Mouse (Mus musculus) hindbrain, postnatal 0 days (tissue): ENCODE data around the gene Fbxl5. TPM values are rescaled to one million over a fixed set of nuclear protein-coding genes. Genes with fewer than 3 reads are reported as not detected.

Source experiments
- ATAC-seq: fragments of 200-750 bp; cut with Nextera tagmentation; 2 replicates; pipeline ENCODE4 v1.8.0; 2017; ENCODE audit warnings: mild to moderate bottlenecking, moderate TSS enrichment, moderate library complexity
- DNase-seq: peaks from one replicate; pipeline ENCODE4 v3.0.0-alpha.2; 2015; ENCODE audit warnings: low spot score
- H3K27ac ChIP-seq: fragments of 300-500 bp; sonication (generic); 2 replicates; pipeline ENCODE4 v1.5.1; 2014; ENCODE audit warnings: mild to moderate bottlenecking
- H3K27me3 ChIP-seq: fragments of 300-500 bp; sonication (generic); 2 replicates; pipeline ENCODE4 v1.6.1; 2014; ENCODE audit warnings: low read length, mixed read lengths; ENCODE audit not compliant: insufficient read depth
- H3K36me3 ChIP-seq: fragments of 300-500 bp; sonication (generic); 2 replicates; pipeline ENCODE4 v1.6.1; 2014; ENCODE audit warnings: low read length, mixed read lengths; ENCODE audit not compliant: insufficient read depth
- H3K4me1 ChIP-seq: fragments of 300-500 bp; sonication (generic); 2 replicates; pipeline ENCODE4 v1.6.1; 2014; ENCODE audit warnings: antibody characterized with exemption, low read length, mixed read lengths; ENCODE audit not compliant: insufficient read depth
- H3K4me2 ChIP-seq: fragments of 300-500 bp; sonication (generic); 2 replicates; pipeline ENCODE4 v1.6.1; 2014; ENCODE audit warnings: low read depth, mild to moderate bottlenecking, low read length, moderate library complexity, mixed read lengths
- H3K4me3 ChIP-seq: fragments of 300-500 bp; sonication (generic); 2 replicates; pipeline ENCODE4 v1.5.1; 2014; ENCODE audit warnings: low read length
- H3K9ac ChIP-seq: fragments of 300-500 bp; sonication (generic); replicated peaks from 2 replicates; pipeline ENCODE4 v1.6.1; 2014; ENCODE audit warnings: mild to moderate bottlenecking, low read length, moderate library complexity, mixed read lengths
- H3K9me3 ChIP-seq: fragments of 300-500 bp; sonication (generic); 2 replicates; pipeline ENCODE4 v1.6.1; 2016; ENCODE audit warnings: low read length, mixed read lengths
- CTCF ChIP-seq: IDR thresholded peaks from 2 replicates; pipeline ENCODE4 v1.5.1; 2016; ENCODE audit warnings: antibody characterized with exemption, control low read depth, low read depth
- WGBS: fragments of 180-500 bp; shearing (Covaris S2); extraction: QIAGEN DNeasy Blood & Tissue Kit; methylation state at CpG from one replicate; pipeline ENCODE4 v1.1.7; 2014; 5-methylcytosine and 5-hydroxymethylcytosine counted together
- polyA plus RNA-seq: library from polyadenylated mRNA; unstranded; fragments of >200 nt; fragmentation: Nextera tagmentation; extraction: Ambion mirVana; gene quantifications from 2 replicates; pipeline ENCODE4 v1.2.1, GENCODE M21; 2015
- total RNA-seq: library from RNA; depleted of rRNA; stranded (reverse); fragments of >200 nt; gene quantifications from 2 replicates; pipeline ENCODE4 v1.2.3, GENCODE M21; 2014

Gene Fbxl5
- total and polyA plus RNA-seq, 2 experiments from 2014 or later: 74.7 to 88.1 TPM

- WGBS: 53% methylated on average over 1 of the region's 1 CpGs
- Histone ChIP-seq H3K4me3 (no peak overlapping the region), H3K27me3 (no peaks in the 10 kb centered on the region), H3K4me2 (no peak overlapping the region), H3K9ac (no peak overlapping the region), H3K4me1 (peaks cover 5% of the 10 kb centered on the region; the same call in 1 of the 2 replicates), H3K27ac (no peak overlapping the region), H3K36me3 (no peaks in the 10 kb centered on the region), H3K9me3 (no peaks in the 10 kb centered on the region)
- TF ChIP-seq CTCF: no peak
- ATAC-seq (no peak), DNase-seq (no peak)
These were observed 44.4 kb downstream of the Fbxl5 start for GRCm38 (mm10) chr5:43776993-43777392.

- ATAC-seq: no peak
- H3K27me3 ChIP-seq: no peaks in the 10 kb centered on the region
These were observed 45.0 kb downstream of the Fbxl5 start for GRCm38 (mm10) chr5:43776407-43776806.

GRCm38 (mm10) chr5:43771555-43771954 lies 49.9 kb downstream of the Fbxl5 start:
- no peak overlapping the region for H3K9ac ChIP-seq
- peaks cover 12% of the 10 kb centered on the region for H3K36me3 ChIP-seq
- H3K4me3 ChIP-seq: no peak overlapping the region
- ATAC-seq: no peak
- DNase-seq: no peak
- H3K9me3 ChIP-seq: no peaks in the 10 kb centered on the region
- no peak for TF ChIP-seq CTCF
- no peaks in the 10 kb centered on the region for H3K27me3 ChIP-seq
- H3K27ac ChIP-seq: no peak overlapping the region
- 89% methylated on average over 3 of the region's 3 CpGs for WGBS
- no peaks in the 10 kb centered on the region for H3K4me1 ChIP-seq
- no peak overlapping the region for H3K4me2 ChIP-seq

More at GRCm38 (mm10) chr5:43776407-43776806, 45.0 kb downstream of the Fbxl5 start:
- no peak overlapping the region for H3K4me2 ChIP-seq
- H3K4me3 ChIP-seq: no peak overlapping the region
- H3K27ac ChIP-seq: no peak overlapping the region
- peaks cover 5% of the 10 kb centered on the region; the same call in 1 of the 2 replicates for H3K4me1 ChIP-seq
- no peak overlapping the region for H3K9ac ChIP-seq
- DNase-seq: peak; percentile 7
- no peak for TF ChIP-seq CTCF
- H3K9me3 ChIP-seq: no peaks in the 10 kb centered on the region
- H3K36me3 ChIP-seq: no peaks in the 10 kb centered on the region

- Histone ChIP-seq H3K4me1 (no peaks in the 10 kb centered on the region), H3K4me2 (no peak overlapping the region), H3K4me3 (no peak overlapping the region), H3K27ac (no peak overlapping the region), H3K9me3 (no peaks in the 10 kb centered on the region), H3K36me3 (peaks cover 12% of the 10 kb centered on the region), H3K9ac (no peak overlapping the region), H3K27me3 (no peaks in the 10 kb centered on the region)
- ATAC-seq: no peak
- DNase-seq: no peak
- WGBS: 86% methylated on average over 3 of the region's 3 CpGs
- no peak for TF ChIP-seq CTCF
These were observed 50.7 kb downstream of the Fbxl5 start for GRCm38 (mm10) chr5:43770618-43771354.

- 77% methylated on average over 3 of the region's 3 CpGs for WGBS
These were observed 72.3 kb downstream of the Fbxl5 start for GRCm38 (mm10) chr5:43749092-43749491.

GRCm38 (mm10) chr5:43748039-43748438 lies 73.4 kb downstream of the Fbxl5 start:
- ATAC-seq (no peak), DNase-seq (no peak)
- TF ChIP-seq CTCF: no peak
- Histone ChIP-seq H3K9me3 (no peaks in the 10 kb centered on the region), H3K4me1 (no peaks in the 10 kb centered on the region), H3K27ac (no peak overlapping the region), H3K4me3 (no peak overlapping the region), H3K9ac (no peak overlapping the region), H3K4me2 (no peak overlapping the region), H3K27me3 (no peaks in the 10 kb centered on the region), H3K36me3 (peaks cover 6% of the 10 kb centered on the region; the same call in 1 of the 2 replicates)
- 88% methylated on average over 4 of the region's 4 CpGs for WGBS

More at GRCm38 (mm10) chr5:43749092-43749491, 72.3 kb downstream of the Fbxl5 start:
- Histone ChIP-seq H3K9ac (no peak overlapping the region), H3K27ac (no peak overlapping the region), H3K36me3 (peaks cover 6% of the 10 kb centered on the region; the same call in 1 of the 2 replicates), H3K27me3 (no peaks in the 10 kb centered on the region), H3K9me3 (no peaks in the 10 kb centered on the region), H3K4me3 (no peak overlapping the region), H3K4me1 (no peaks in the 10 kb centered on the region), H3K4me2 (no peak overlapping the region)
- DNase-seq: peak; percentile 5
- 0 out of 2 replicates have a peak, but pooled peaks have one; percentile 12 for TF ChIP-seq CTCF
- ATAC-seq: no peak

- Histone ChIP-seq H3K27ac (no peak overlapping the region), H3K27me3 (no peaks in the 10 kb centered on the region), H3K4me1 (no peaks in the 10 kb centered on the region), H3K4me3 (no peak overlapping the region), H3K36me3 (peaks cover 6% of the 10 kb centered on the region), H3K4me2 (no peak overlapping the region), H3K9me3 (no peaks in the 10 kb centered on the region), H3K9ac (no peak overlapping the region)
- no peak for TF ChIP-seq CTCF
- 54% methylated on average over 5 of the region's 5 CpGs for WGBS
- ATAC-seq (no peak), DNase-seq (no peak)
These were observed 76.3 kb downstream of the Fbxl5 start for GRCm38 (mm10) chr5:43745156-43745555.
